Comparison of ENCODE assay signal across 31 mouse cellular contexts in the genomic region with DNA sequence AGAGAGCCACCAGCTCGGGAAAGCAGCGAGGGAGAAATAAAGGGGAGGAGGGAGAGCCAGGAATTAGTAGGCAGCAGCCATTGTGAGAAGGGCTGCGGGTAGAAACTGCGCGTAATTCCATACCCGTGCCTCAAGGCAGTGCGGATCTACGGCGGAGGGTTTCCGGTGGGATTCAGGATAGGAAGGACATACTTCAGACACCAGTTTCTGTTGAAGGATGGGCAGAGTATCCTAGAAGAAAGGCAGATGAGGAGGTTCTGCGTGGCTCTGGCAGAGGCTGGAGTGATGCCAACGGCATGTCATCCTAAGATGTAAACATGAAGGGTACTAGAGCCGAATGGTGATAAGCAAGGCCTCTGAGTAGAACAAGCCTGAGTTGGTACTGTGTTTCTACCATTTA.
A peak's percentile ranks its signal among the peaks of the same experiment; 100 is the strongest.
DNase-seq lines count a peak whose midpoint lies in the region; ATAC-seq and TF ChIP-seq lines count a peak whose summit lies in the region.
"Had no signal": no experiment of that assay in that cellular context is flagged by ENCODE, and none has a peak within 500 bp of the region (broad histone marks: within the 10 kb centered on the region; RNA-seq: fewer than 3 reads in every experiment).

No protein-coding gene starts in this region.

- H3K79me2 ChIP-seq in heart, adult 2 months (replicated peaks; ENCODE audit: control insufficient read depth, insufficient read depth, low read length): no peaks in the 10 kb centered on the region

- peak; percentile 51 for DNase-seq in forebrain, embryonic 14.5 days (ENCODE audit: low spot score)
- no peak for DNase-seq in heart, adult 2 months
- peak; percentile 77 for DNase-seq in MN1 (ENCODE audit: low spot score)
- no peak for DNase-seq in frontal cortex, postnatal 10 days (ENCODE audit: low spot score in 2 of 2)
- DNase-seq: adrenal gland, postnatal 36 days; cerebellum, adult 8-10 months; gastrocnemius, adult 2 months; heart, postnatal 4 days; kidney, adult 8-10 months; kidney, postnatal 4 days; layer of hippocampus, adult 9-11 months; liver; lung, adult 2 months; right cerebral cortex, adult 18-20 months; right cerebral cortex, postnatal 4 days; thymus, adult 18-20 months; thymus, postnatal 36 days had no signal

- no peaks in the 10 kb centered on the region for H3K36me3 ChIP-seq in forebrain, embryonic 14.5 days (ENCODE audit: control insufficient read depth, insufficient read depth, low read length)
- no peaks in the 10 kb centered on the region for H3K36me3 ChIP-seq in forebrain, embryonic 15.5 days
- no peaks in the 10 kb centered on the region for H3K36me3 ChIP-seq in heart, embryonic 15.5 days
- no peaks in the 10 kb centered on the region for H3K36me3 ChIP-seq in heart, adult 2 months (ENCODE audit: control insufficient read depth, insufficient read depth, low read length)
- no peaks in the 10 kb centered on the region for H3K36me3 ChIP-seq in ES-Bruce4 (ENCODE audit: control insufficient read depth, insufficient read depth, low read length, poor library complexity, severe bottlenecking)
- H3K36me3 ChIP-seq: embryonic facial prominence, embryonic 15.5 days; hindbrain, embryonic 13.5 days; midbrain, embryonic 10.5 days; midbrain, embryonic 15.5 days had no signal

- no peak overlapping the region for H3K4me3 ChIP-seq in forebrain, embryonic 14.5 days (ENCODE audit: low read depth, low read length)
- H3K4me3 ChIP-seq in forebrain, embryonic 15.5 days: no peak overlapping the region
- H3K4me3 ChIP-seq in heart, embryonic 15.5 days: no peak overlapping the region
- no peak overlapping the region for H3K4me3 ChIP-seq in heart, adult 2 months
- H3K4me3 ChIP-seq in ES-Bruce4 (ENCODE audit: low read depth, low read length): peak overlapping the region; percentile 78
- H3K4me3 ChIP-seq: embryonic facial prominence, embryonic 15.5 days; forebrain, embryonic 13.5 days; gastrocnemius, adult 2 months; hindbrain, embryonic 13.5 days; midbrain, embryonic 10.5 days; midbrain, embryonic 15.5 days had no signal

- intact Hi-C loops in heart, adult 2 months (cut with DNase I): no loop called here

- H3K27me3 ChIP-seq in forebrain, embryonic 14.5 days (replicated peaks; ENCODE audit: control insufficient read depth, insufficient read depth, low read length): no peaks in the 10 kb centered on the region
- H3K27me3 ChIP-seq in forebrain, embryonic 15.5 days: no peaks in the 10 kb centered on the region
- H3K27me3 ChIP-seq in heart, embryonic 15.5 days: no peaks in the 10 kb centered on the region
- H3K27me3 ChIP-seq in heart, adult 2 months (ENCODE audit: control insufficient read depth, insufficient read depth, low read length): no peaks in the 10 kb centered on the region
- no peaks in the 10 kb centered on the region for H3K27me3 ChIP-seq in ES-Bruce4 (ENCODE audit: control insufficient read depth, insufficient read depth, low read length, poor library complexity, severe bottlenecking)
- H3K27me3 ChIP-seq: embryonic facial prominence, embryonic 15.5 days; forebrain, embryonic 13.5 days; hindbrain, embryonic 13.5 days; midbrain, embryonic 15.5 days had no signal

- TF ChIP-seq CTCF in heart, adult 2 months (IDR thresholded peaks at IDR 0.05): no peak
- no peak for TF ChIP-seq CTCF in ES-Bruce4 (IDR thresholded peaks at IDR 0.05; ENCODE audit: low read depth, low read length)

- TF ChIP-seq POLR2A in heart, adult 2 months (IDR thresholded peaks at IDR 0.05; ENCODE audit: insufficient read depth, low read depth, low read length): no peak
- TF ChIP-seq POLR2A in ES-Bruce4 (IDR thresholded peaks at IDR 0.05; ENCODE audit: insufficient read depth, low read length): no peak

- no peak for ATAC-seq in forebrain, embryonic 14.5 days
- ATAC-seq in forebrain, embryonic 15.5 days (replicated peaks): no peak
- no peak for ATAC-seq in heart, embryonic 15.5 days (replicated peaks; ENCODE audit: insufficient number of reproducible peaks, insufficient read depth, low FRiP score, low read depth)
- ATAC-seq: CD4-positive, CD25-positive, alpha-beta regulatory T cell, adult 4 months; forebrain, embryonic 13.5 days; intestine, embryonic 16.5 days had no signal

- no peak overlapping the region for H3K9ac ChIP-seq in forebrain, embryonic 14.5 days (ENCODE audit: low read length)
- no peak overlapping the region for H3K9ac ChIP-seq in forebrain, embryonic 15.5 days (replicated peaks)
- H3K9ac ChIP-seq in heart, embryonic 15.5 days: no peak overlapping the region
- H3K9ac ChIP-seq in heart, adult 2 months (ENCODE audit: low read depth, low read length): no peak overlapping the region
- no peak overlapping the region for H3K9ac ChIP-seq in ES-Bruce4 (ENCODE audit: low read depth, poor library complexity, severe bottlenecking)
- H3K9ac ChIP-seq: embryonic facial prominence, embryonic 15.5 days; forebrain, embryonic 13.5 days; hindbrain, embryonic 13.5 days; liver, embryonic 14.5 days; midbrain, embryonic 15.5 days had no signal

- no peaks in the 10 kb centered on the region for H3K9me3 ChIP-seq in forebrain, embryonic 14.5 days (replicated peaks; ENCODE audit: control insufficient read depth, low read length)
- no peaks in the 10 kb centered on the region for H3K9me3 ChIP-seq in forebrain, embryonic 15.5 days
- H3K9me3 ChIP-seq in heart, embryonic 15.5 days (replicated peaks): no peaks in the 10 kb centered on the region
- H3K9me3 ChIP-seq in ES-Bruce4 (replicated peaks; ENCODE audit: control insufficient read depth, insufficient read depth, low read length, poor library complexity, severe bottlenecking): no peaks in the 10 kb centered on the region
- H3K9me3 ChIP-seq: embryonic facial prominence, embryonic 15.5 days; forebrain, embryonic 13.5 days; hindbrain, embryonic 13.5 days; midbrain, embryonic 10.5 days; midbrain, embryonic 15.5 days had no signal

- TF ChIP-seq EP300 in heart, adult 2 months (IDR thresholded peaks at IDR 0.05; ENCODE audit: insufficient read depth, low read depth, low read length): no peak
- no peak for TF ChIP-seq EP300 in ES-Bruce4 (IDR thresholded peaks at IDR 0.05; ENCODE audit: insufficient read depth, low read depth, low read length)

- no peak overlapping the region for H3K4me2 ChIP-seq in forebrain, embryonic 14.5 days (ENCODE audit: low read length)
- H3K4me2 ChIP-seq in forebrain, embryonic 15.5 days (replicated peaks): no peak overlapping the region
- H3K4me2 ChIP-seq in heart, embryonic 15.5 days: 0 out of 2 replicates have a peak overlapping the region, but pooled peaks have one; percentile 0
- H3K4me2 ChIP-seq: embryonic facial prominence, embryonic 15.5 days; forebrain, embryonic 13.5 days; heart, embryonic 11.5 days; hindbrain, embryonic 13.5 days; midbrain, embryonic 15.5 days had no signal

- no peak overlapping the region for H3K27ac ChIP-seq in forebrain, embryonic 14.5 days (ENCODE audit: low read depth, low read length)
- no peak overlapping the region for H3K27ac ChIP-seq in forebrain, embryonic 15.5 days (replicated peaks)
- H3K27ac ChIP-seq in heart, embryonic 15.5 days: no peak overlapping the region
- no peak overlapping the region for H3K27ac ChIP-seq in heart, adult 2 months
- 0 out of 2 replicates have a peak overlapping the region, but pooled peaks have one; percentile 6 for H3K27ac ChIP-seq in ES-Bruce4 (ENCODE audit: insufficient read depth, low read length)
- H3K27ac ChIP-seq: embryonic facial prominence, embryonic 15.5 days; forebrain, embryonic 13.5 days; gastrocnemius, adult 2 months; hindbrain, embryonic 13.5 days; kidney, postnatal 0 days; liver, embryonic 14.5 days; midbrain, embryonic 15.5 days; stomach, postnatal 0 days had no signal

- 63% methylated on average over 13 of the region's 13 CpGs for WGBS in forebrain, embryonic 14.5 days
- 59% methylated on average over 13 of the region's 13 CpGs for WGBS in forebrain, embryonic 15.5 days
- 67% methylated on average over 13 of the region's 13 CpGs for WGBS in heart, embryonic 15.5 days
- WGBS in heart, adult 2 months: 81% methylated on average over 13 of the region's 13 CpGs

- peaks cover 15% of the 10 kb centered on the region for H3K4me1 ChIP-seq in forebrain, embryonic 14.5 days (ENCODE audit: control insufficient read depth, insufficient read depth, low read length)
- peaks cover 12% of the 10 kb centered on the region for H3K4me1 ChIP-seq in forebrain, embryonic 15.5 days
- peaks cover 14% of the 10 kb centered on the region for H3K4me1 ChIP-seq in heart, embryonic 15.5 days (replicated peaks)
- H3K4me1 ChIP-seq in heart, adult 2 months (ENCODE audit: control insufficient read depth, insufficient read depth, low read length): peaks cover 3% of the 10 kb centered on the region; the same call in 1 of the 2 replicates
- peaks cover 4% of the 10 kb centered on the region for H3K4me1 ChIP-seq in ES-Bruce4 (ENCODE audit: control insufficient read depth, insufficient read depth, low read length)
- H3K4me1 ChIP-seq: embryonic facial prominence, embryonic 15.5 days had no signal

Comparison
In these comparisons a context has a peak if more than half of its experiments do, and no peak if none do; other contexts are left out.
1. DNase-seq: peak in forebrain, embryonic 14.5 days (single experiment) and MN1 (single experiment); none in heart, adult 2 months (0 of 2) and frontal cortex, postnatal 10 days (0 of 2).